Mouse (Mus musculus) embryonic facial prominence, embryonic 10.5 days (tissue): Measurements from ENCODE around the gene Dhx40. TPM values are rescaled to one million over a fixed set of nuclear protein-coding genes. Genes with fewer than 3 reads are reported as not detected.
"Not testable (repeated sequence)": the region's sequence is repeated elsewhere in the genome, so short reads cannot be mapped to it uniquely, and the experiment has no call there.

Source experiments
- DNase-seq: peaks from one replicate; pipeline ENCODE4 v3.0.0-alpha.2; 2017; ENCODE audit warnings: low spot score
- H3K27ac ChIP-seq: fragments of 300-500 bp; sonication (generic); replicated peaks from 2 replicates; pipeline ENCODE4 v1.5.1; 2016; ENCODE audit warnings: mild to moderate bottlenecking
- H3K27me3 ChIP-seq: fragments of 300-500 bp; sonication (generic); replicated peaks from 2 replicates; pipeline ENCODE4 v1.6.1; 2016; ENCODE audit warnings: low read depth, mild to moderate bottlenecking; ENCODE audit not compliant: poor library complexity, severe bottlenecking
- H3K36me3 ChIP-seq: fragments of 300-500 bp; sonication (generic); replicated peaks from 2 replicates; pipeline ENCODE4 v1.6.1; 2016; ENCODE audit warnings: mild to moderate bottlenecking, moderate library complexity
- H3K4me1 ChIP-seq: fragments of 300-500 bp; sonication (generic); 2 replicates; pipeline ENCODE4 v1.6.1; 2016
- H3K4me3 ChIP-seq: fragments of 300-500 bp; sonication (generic); 2 replicates; pipeline ENCODE4 v1.5.1; 2016; ENCODE audit warnings: mild to moderate bottlenecking, moderate library complexity
- H3K9me3 ChIP-seq: fragments of 300-500 bp; sonication (generic); 2 replicates; pipeline ENCODE4 v1.6.1; 2016; ENCODE audit warnings: mild to moderate bottlenecking
- WGBS: fragments of 180-500 bp; shearing (Covaris S2); methylation state at CpG from one replicate; pipeline ENCODE4 v1.1.7; 2016; 5-methylcytosine and 5-hydroxymethylcytosine counted together
- polyA plus RNA-seq: library from polyadenylated mRNA; unstranded; fragments of >200 nt; fragmentation: Nextera tagmentation; extraction: Ambion mirVana; gene quantifications from 2 replicates; pipeline ENCODE4 v1.2.1, GENCODE M21; 2016

The Dhx40 gene
- polyA plus RNA-seq, 1 experiment from 2014 or later: 34.6 TPM

GRCm38 (mm10) chr11:86738308-86738707 is 69.2 kb downstream of the Dhx40 start:
- not testable (repeated sequence) for H3K4me3 ChIP-seq, DNase-seq, H3K27me3 ChIP-seq, H3K9me3 ChIP-seq, H3K4me1 ChIP-seq, H3K27ac ChIP-seq
- 94% methylated on average over 1 of the region's 1 CpGs for WGBS
- peaks cover 40% of the 10 kb centered on the region for H3K36me3 ChIP-seq

GRCm38 (mm10) chr11:86737301-86738000 is 70.1 kb downstream of the Dhx40 start:
- Histone ChIP-seq H3K27me3 (no peaks in the 10 kb centered on the region), H3K4me1 (no peaks in the 10 kb centered on the region), H3K4me3 (no peak overlapping the region), H3K27ac (no peak overlapping the region), H3K36me3 (peaks cover 49% of the 10 kb centered on the region), H3K9me3 (no peaks in the 10 kb centered on the region)
- WGBS: 88% methylated on average over 8 of the region's 8 CpGs
- no peak for DNase-seq

GRCm38 (mm10) chr11:86734993-86735392 is 72.6 kb downstream of the Dhx40 start:
- no peaks in the 10 kb centered on the region for H3K9me3 ChIP-seq
- no peaks in the 10 kb centered on the region for H3K4me1 ChIP-seq
- H3K36me3 ChIP-seq: peaks cover 63% of the 10 kb centered on the region
- no peak for DNase-seq
- H3K4me3 ChIP-seq: no peak overlapping the region
- H3K27ac ChIP-seq: no peak overlapping the region
- H3K27me3 ChIP-seq: no peaks in the 10 kb centered on the region
- WGBS: 91% methylated on average over 4 of the region's 4 CpGs

GRCm38 (mm10) chr11:86734241-86734939 is 73.2 kb downstream of the Dhx40 start:
- no peak overlapping the region for H3K27ac ChIP-seq
- 84% methylated on average over 10 of the region's 10 CpGs for WGBS
- no peaks in the 10 kb centered on the region for H3K4me1 ChIP-seq
- peaks cover 69% of the 10 kb centered on the region for H3K36me3 ChIP-seq
- H3K9me3 ChIP-seq: no peaks in the 10 kb centered on the region
- no peaks in the 10 kb centered on the region for H3K27me3 ChIP-seq
- H3K4me3 ChIP-seq: no peak overlapping the region
- DNase-seq: no peak

GRCm38 (mm10) chr11:86731443-86731842 is 76.1 kb downstream of the Dhx40 start:
- H3K27me3 ChIP-seq: no peaks in the 10 kb centered on the region
- WGBS: 90% methylated on average over 2 of the region's 2 CpGs
- no peak for DNase-seq
- peaks cover 92% of the 10 kb centered on the region for H3K36me3 ChIP-seq
- H3K9me3 ChIP-seq: no peaks in the 10 kb centered on the region
- no peaks in the 10 kb centered on the region for H3K4me1 ChIP-seq
- H3K4me3 ChIP-seq: no peak overlapping the region
- H3K27ac ChIP-seq: no peak overlapping the region

- no peak overlapping the region for H3K27ac ChIP-seq
- no peak for DNase-seq
- H3K36me3 ChIP-seq: peaks cover 96% of the 10 kb centered on the region
- H3K4me3 ChIP-seq: no peak overlapping the region
- H3K27me3 ChIP-seq: no peaks in the 10 kb centered on the region
- H3K4me1 ChIP-seq: no peaks in the 10 kb centered on the region
- H3K9me3 ChIP-seq: no peaks in the 10 kb centered on the region
Observed at GRCm38 (mm10) chr11:86725607-86726006, 81.9 kb downstream of the Dhx40 start.

GRCm38 (mm10) chr11:86724982-86725381 is 82.6 kb downstream of the Dhx40 start:
- H3K27me3 ChIP-seq: no peaks in the 10 kb centered on the region
- no peaks in the 10 kb centered on the region for H3K9me3 ChIP-seq
- no peaks in the 10 kb centered on the region for H3K4me1 ChIP-seq
- no peak for DNase-seq
- H3K36me3 ChIP-seq: peaks cover 96% of the 10 kb centered on the region
- WGBS: 88% methylated on average over 7 of the region's 7 CpGs
- no peak overlapping the region for H3K4me3 ChIP-seq
- H3K27ac ChIP-seq: no peak overlapping the region

GRCm38 (mm10) chr11:86724004-86724403 is 83.5 kb downstream of the Dhx40 start:
- no peak overlapping the region for H3K4me3 ChIP-seq
- H3K36me3 ChIP-seq: peaks cover 96% of the 10 kb centered on the region
- H3K27ac ChIP-seq: no peak overlapping the region
- H3K27me3 ChIP-seq: no peaks in the 10 kb centered on the region
- DNase-seq: no peak
- WGBS: 94% methylated on average over 3 of the region's 3 CpGs
- no peaks in the 10 kb centered on the region for H3K9me3 ChIP-seq
- no peaks in the 10 kb centered on the region for H3K4me1 ChIP-seq

- no peak for DNase-seq
- peaks cover 91% of the 10 kb centered on the region for H3K36me3 ChIP-seq
- no peak overlapping the region for H3K27ac ChIP-seq
- H3K27me3 ChIP-seq: no peaks in the 10 kb centered on the region
- H3K4me1 ChIP-seq: no peaks in the 10 kb centered on the region
- no peaks in the 10 kb centered on the region for H3K9me3 ChIP-seq
- no peak overlapping the region for H3K4me3 ChIP-seq
- 94% methylated on average over 8 of the region's 8 CpGs for WGBS
Observed at GRCm38 (mm10) chr11:86719390-86719789, 88.2 kb downstream of the Dhx40 start.

Other genes with a start within 250 kb of the Dhx40 start
- gene Vmp1, start 123.9 kb downstream of the Dhx40 start, polyA plus RNA-seq: 84.9 and 89.9 TPM in 2 replicates
- gene Ptrh2, start 123.8 kb downstream of the Dhx40 start, polyA plus RNA-seq: 44.5 and 46.8 TPM in 2 replicates
- 132 and 137 TPM in 2 replicates for gene Cltc, start 50.2 kb downstream of the Dhx40 start, polyA plus RNA-seq
- 4.2 and 5.4 TPM in 2 replicates for gene Ypel2, start 186.0 kb upstream of the Dhx40 start, polyA plus RNA-seq